ENCODE assay signal across 10 mouse cellular contexts in genomic region chr14:15881284-15881683, GRCm38 (mm10).
DNase-seq lines count a peak whose midpoint lies in the region; ATAC-seq and TF ChIP-seq lines count a peak whose summit lies in the region.
"Had no signal": no experiment of that assay in that cellular context is flagged by ENCODE, and none has a peak within 500 bp of the region (broad histone marks: within the 10 kb centered on the region; RNA-seq: fewer than 3 reads in every experiment).

No protein-coding gene starts in this region.

- peak; percentile 89 to 93 for TF ChIP-seq CTCF in CH12.LX (conservative IDR thresholded peaks at IDR 0.05 in 1 of 2, IDR thresholded peaks at IDR 0.05 in 1 of 2; ENCODE audit: low read depth in 2 of 2, low read length in 2 of 2)
- peak; percentile 63 for TF ChIP-seq CTCF in midbrain, postnatal 0 days (IDR thresholded peaks at IDR 0.05)

- no peak overlapping the region for H3K4me3 ChIP-seq in hindbrain, embryonic 11.5 days (ENCODE audit: low read depth, low read length)
- no peak overlapping the region for H3K4me3 ChIP-seq in hindbrain, embryonic 13.5 days
- H3K4me3 ChIP-seq in CH12.LX (replicated peaks in 1 of 3; ENCODE audit: low read depth in 2 of 3, low read length in 2 of 3, poor library complexity in 1 of 3): no peak overlapping the region
- no peak overlapping the region for H3K4me3 ChIP-seq in midbrain, postnatal 0 days (ENCODE audit: low read depth, low read length)
- H3K4me3 ChIP-seq: embryonic facial prominence, embryonic 13.5 days; liver, embryonic 15.5 days had no signal

- no peak for TF ChIP-seq POLR2A in CH12.LX (IDR thresholded peaks at IDR 0.05; ENCODE audit: low read depth, low read length)

- H3K36me3 ChIP-seq in hindbrain, embryonic 11.5 days (ENCODE audit: control insufficient read depth, insufficient read depth, low read length): no peaks in the 10 kb centered on the region
- H3K36me3 ChIP-seq in hindbrain, embryonic 13.5 days: no peaks in the 10 kb centered on the region
- no peaks in the 10 kb centered on the region for H3K36me3 ChIP-seq in CH12.LX (replicated peaks in 1 of 2; ENCODE audit: control insufficient read depth in 1 of 2, insufficient read depth in 1 of 2, low read length in 1 of 2)
- H3K36me3 ChIP-seq in midbrain, postnatal 0 days (ENCODE audit: insufficient read depth, low read length): no peaks in the 10 kb centered on the region
- H3K36me3 ChIP-seq: embryonic facial prominence, embryonic 13.5 days; liver, embryonic 15.5 days had no signal

- H3K4me2 ChIP-seq in hindbrain, embryonic 11.5 days (replicated peaks; ENCODE audit: low read depth, low read length): no peak overlapping the region
- no peak overlapping the region for H3K4me2 ChIP-seq in hindbrain, embryonic 13.5 days
- H3K4me2 ChIP-seq in CH12.LX (ENCODE audit: insufficient read depth, low read depth, poor library complexity, severe bottlenecking): no peak overlapping the region
- no peak overlapping the region for H3K4me2 ChIP-seq in midbrain, postnatal 0 days (ENCODE audit: low read depth, low read length, poor library complexity, severe bottlenecking)
- H3K4me2 ChIP-seq: embryonic facial prominence, embryonic 13.5 days; liver, embryonic 15.5 days had no signal

- no peak overlapping the region for H3K9ac ChIP-seq in hindbrain, embryonic 11.5 days (ENCODE audit: low read depth, low read length)
- H3K9ac ChIP-seq in hindbrain, embryonic 13.5 days: no peak overlapping the region
- H3K9ac ChIP-seq in CH12.LX (ENCODE audit: insufficient read depth, low read depth): no peak overlapping the region
- no peak overlapping the region for H3K9ac ChIP-seq in midbrain, postnatal 0 days (replicated peaks; ENCODE audit: low read length, poor library complexity, severe bottlenecking)
- H3K9ac ChIP-seq: embryonic facial prominence, embryonic 13.5 days; liver, embryonic 15.5 days had no signal

- in situ Hi-C loops in CH12.LX (cut with MboI; ENCODE audit: low pct_ligation_motif_present, low pct_unique_long_range_greater_than_20kb, low sequenced_read_pairs): loop anchor here (25.0 kb wide), 1 partner anchor 519 kb away; no protein-coding TSS in a partner anchor

- no peak overlapping the region for H3K27ac ChIP-seq in hindbrain, embryonic 11.5 days (ENCODE audit: low read depth, low read length)
- H3K27ac ChIP-seq in hindbrain, embryonic 13.5 days: no peak overlapping the region
- H3K27ac ChIP-seq in CH12.LX (ENCODE audit: insufficient read depth, low read depth): no peak overlapping the region
- no peak overlapping the region for H3K27ac ChIP-seq in midbrain, postnatal 0 days (ENCODE audit: low read depth, low read length)
- H3K27ac ChIP-seq: embryonic facial prominence, embryonic 13.5 days; liver, embryonic 15.5 days had no signal

- no peak for TF ChIP-seq EP300 in CH12.LX (IDR thresholded peaks at IDR 0.05; ENCODE audit: low read length)

- H3K9me3 ChIP-seq in hindbrain, embryonic 11.5 days (ENCODE audit: control insufficient read depth, low read length): no peaks in the 10 kb centered on the region
- no peaks in the 10 kb centered on the region for H3K9me3 ChIP-seq in hindbrain, embryonic 13.5 days
- H3K9me3 ChIP-seq in CH12.LX (replicated peaks; ENCODE audit: low read length): no peaks in the 10 kb centered on the region
- H3K9me3 ChIP-seq in midbrain, postnatal 0 days (ENCODE audit: low read length): no peaks in the 10 kb centered on the region
- H3K9me3 ChIP-seq: embryonic facial prominence, embryonic 13.5 days; liver, embryonic 15.5 days had no signal

- H3K27me3 ChIP-seq in hindbrain, embryonic 11.5 days (ENCODE audit: control insufficient read depth, insufficient read depth, low read length): no peaks in the 10 kb centered on the region
- H3K27me3 ChIP-seq in hindbrain, embryonic 13.5 days: no peaks in the 10 kb centered on the region
- H3K27me3 ChIP-seq in CH12.LX (replicated peaks): no peaks in the 10 kb centered on the region
- no peaks in the 10 kb centered on the region for H3K27me3 ChIP-seq in midbrain, postnatal 0 days (ENCODE audit: insufficient read depth, low read length)
- H3K27me3 ChIP-seq: embryonic facial prominence, embryonic 13.5 days; liver, embryonic 15.5 days had no signal

- dilution Hi-C loops in CH12.LX (cut with MboI; ENCODE audit: extremely low pct_ligation_motif_present, extremely low pct_unique_long_range_greater_than_20kb, low sequenced_read_pairs): no loop called here

- ATAC-seq in hindbrain, embryonic 11.5 days (ENCODE audit: low FRiP score): peak; percentile 60; the same call in 1 of the 2 replicates
- ATAC-seq in hindbrain, embryonic 13.5 days (ENCODE audit: low FRiP score): no peak
- peak; percentile 95 for ATAC-seq in frontal cortex, adult (ENCODE audit: low TSS enrichment)
- 0 out of 2 replicates have a peak, but pooled peaks have one; percentile 4 for ATAC-seq in midbrain, postnatal 0 days (ENCODE audit: low FRiP score)

- no peaks in the 10 kb centered on the region for H3K79me2 ChIP-seq in CH12.LX (replicated peaks; ENCODE audit: control insufficient read depth, extremely low read depth, insufficient read depth, poor library complexity, severe bottlenecking)

- DNase-seq in hindbrain, embryonic 11.5 days (ENCODE audit: low spot score): peak; percentile 29
- DNase-seq in CH12.LX (ENCODE audit: extremely low read depth): peak; percentile 72
- DNase-seq in adrenal gland, postnatal 36 days: peak; percentile 35 to 65
- peak; percentile 11 to 66 for DNase-seq in layer of hippocampus, adult 18-20 months (ENCODE audit: low spot score in 2 of 2)
- DNase-seq in midbrain, postnatal 0 days (ENCODE audit: low spot score): peak; percentile 31
- DNase-seq in thymus, postnatal 14 days: peak; percentile 85

- H3K4me1 ChIP-seq in hindbrain, embryonic 11.5 days (replicated peaks; ENCODE audit: control insufficient read depth, insufficient read depth, low read length): no peaks in the 10 kb centered on the region
- no peaks in the 10 kb centered on the region for H3K4me1 ChIP-seq in hindbrain, embryonic 13.5 days (replicated peaks)
- H3K4me1 ChIP-seq in CH12.LX (ENCODE audit: control insufficient read depth in 1 of 2, insufficient read depth in 2 of 2): no peaks in the 10 kb centered on the region
- H3K4me1 ChIP-seq in midbrain, postnatal 0 days (ENCODE audit: insufficient read depth, low read length): no peaks in the 10 kb centered on the region
- H3K4me1 ChIP-seq: embryonic facial prominence, embryonic 13.5 days; liver, embryonic 15.5 days had no signal

- 89% methylated on average over 1 of the region's 1 CpGs for WGBS in hindbrain, embryonic 11.5 days
- 72% methylated on average over 1 of the region's 1 CpGs for WGBS in hindbrain, embryonic 13.5 days
- WGBS in midbrain, postnatal 0 days: 69% methylated on average over 1 of the region's 1 CpGs

- TF ChIP-seq RAD21 in CH12.LX (IDR thresholded peaks at IDR 0.05; ENCODE audit: low read depth, low read length): peak; percentile 95

TF ChIP-seq in CH12.LX, 34 proteins besides CTCF, POLR2A, EP300 and RAD21:
- peak; percentile 58 for TF ChIP-seq ZC3H11A (IDR thresholded peaks at IDR 0.05; ENCODE audit: low read depth, low read length)
- TF ChIP-seq SMC3 (IDR thresholded peaks at IDR 0.05; ENCODE audit: low read depth, low read length): peak; percentile 94
- TF ChIP-seq ZMIZ1 (IDR thresholded peaks at IDR 0.05; ENCODE audit: low read depth, low read length): no peak
- no peak for TF ChIP-seq POLR2AphosphoS2 (IDR thresholded peaks at IDR 0.05; ENCODE audit: low read depth, low read length)
TF ChIP-seq in CH12.LX: peak in this region for 2.

Comparison
In these comparisons a context has a peak if more than half of its experiments do, and no peak if none do; other contexts are left out.
1. DNase-seq: peak in every context shown above with its lines; median percentile 85 in thymus, postnatal 14 days; 72 in CH12.LX; 50 in adrenal gland, postnatal 36 days; 38 in layer of hippocampus, adult 18-20 months; 31 in midbrain, postnatal 0 days; 29 in hindbrain, embryonic 11.5 days.